Mouse (Mus musculus) ovary, postnatal 14 days (tissue): Measurements from ENCODE around the gene Evc.

ENCODE experiments used
- DNase-seq: peaks from one replicate; pipeline ENCODE4 v3.0.0; 2022; ENCODE audit warnings: low spot score

The Evc gene

DNA sequence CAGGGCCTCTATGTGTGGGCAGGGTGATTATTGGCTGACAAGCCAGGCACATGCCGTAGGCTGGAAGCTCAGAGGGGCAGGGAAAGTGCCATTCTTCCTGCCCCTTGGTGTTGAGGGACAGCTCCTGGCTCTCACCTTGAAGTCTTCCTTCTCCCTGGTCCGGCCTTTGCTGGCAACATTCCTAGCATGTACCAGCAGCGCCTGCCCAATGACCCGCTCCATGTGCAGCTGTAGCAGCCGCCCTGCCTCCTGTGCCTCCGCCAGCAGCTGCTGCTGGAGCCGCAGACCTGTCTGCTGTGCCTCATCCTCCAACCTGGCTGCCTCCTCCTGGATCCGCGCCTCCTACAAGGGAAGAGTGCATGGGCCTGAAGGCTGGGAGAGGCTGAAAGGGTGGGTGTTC, 26.7 kb downstream of the Evc start:
- no peak for DNase-seq

- DNase-seq, result peak; percentile 22
Measured at GRCm38 (mm10) chr5:37298370-37298769, 38.3 kb downstream of the Evc start.

- DNase-seq, result no peak
Measured at GRCm38 (mm10) chr5:37296717-37297116, 40.0 kb downstream of the Evc start.

DNA sequence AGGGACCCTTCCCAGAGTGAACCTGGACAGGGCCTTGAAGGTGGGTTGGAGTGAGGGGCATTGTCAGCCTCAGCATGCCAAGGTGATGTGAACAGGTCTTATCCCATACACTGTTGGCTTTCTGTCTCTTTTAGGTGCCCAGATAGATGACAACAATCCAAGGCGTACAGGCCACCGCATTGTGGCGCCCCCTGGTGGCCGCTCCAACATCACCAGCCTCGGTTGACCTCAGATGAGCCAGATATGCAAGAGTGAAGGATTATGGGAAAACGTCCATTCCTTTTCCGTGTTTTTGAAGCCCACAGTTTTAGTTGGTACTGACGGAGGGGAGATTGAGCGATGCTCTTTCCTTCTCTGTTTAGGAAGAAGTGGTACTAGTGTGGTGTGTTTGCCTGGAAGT, 45.7 kb downstream of the Evc start:
- no peak for DNase-seq

DNA sequence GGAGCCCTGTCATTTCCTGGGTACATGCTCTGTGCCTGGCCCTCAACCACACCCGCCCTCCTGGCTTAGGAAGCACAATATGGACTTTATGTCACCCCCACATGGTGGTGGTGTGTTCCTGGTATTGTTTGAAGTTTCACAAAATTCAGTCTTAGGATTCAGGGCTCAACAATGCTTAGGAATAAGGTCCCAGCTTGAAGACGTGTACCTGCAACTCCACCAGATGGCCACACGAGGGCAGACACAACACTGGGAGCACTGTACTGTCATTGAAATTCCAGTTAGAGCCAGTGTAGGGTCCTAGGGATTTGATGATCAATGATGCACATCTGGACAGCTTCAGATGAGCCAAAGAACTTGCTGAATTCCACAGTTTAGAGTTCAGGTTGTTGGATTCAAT, 47.5 kb downstream of the Evc start:
- no peak for DNase-seq

DNA sequence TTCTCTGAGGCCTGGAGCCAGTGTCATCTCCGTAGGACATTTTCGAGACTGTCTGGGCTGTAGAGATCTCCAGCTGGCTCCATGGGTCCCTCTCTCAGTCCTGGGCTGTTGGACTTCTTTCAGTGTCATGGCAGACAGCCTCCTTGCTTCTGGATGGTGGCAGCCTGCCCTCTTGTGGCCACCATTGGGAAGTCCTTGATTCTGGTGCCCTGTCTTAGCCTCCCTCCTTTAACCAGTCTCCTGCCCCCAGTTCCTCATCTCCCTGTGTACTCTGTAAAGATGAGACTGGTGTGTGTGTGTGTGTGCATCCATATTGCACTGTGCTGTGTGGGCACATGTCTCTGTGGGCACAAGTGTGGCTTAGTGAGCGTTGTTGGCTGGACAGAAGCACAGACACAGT, 48.3 kb downstream of the Evc start:
- DNase-seq, result no peak

DNA sequence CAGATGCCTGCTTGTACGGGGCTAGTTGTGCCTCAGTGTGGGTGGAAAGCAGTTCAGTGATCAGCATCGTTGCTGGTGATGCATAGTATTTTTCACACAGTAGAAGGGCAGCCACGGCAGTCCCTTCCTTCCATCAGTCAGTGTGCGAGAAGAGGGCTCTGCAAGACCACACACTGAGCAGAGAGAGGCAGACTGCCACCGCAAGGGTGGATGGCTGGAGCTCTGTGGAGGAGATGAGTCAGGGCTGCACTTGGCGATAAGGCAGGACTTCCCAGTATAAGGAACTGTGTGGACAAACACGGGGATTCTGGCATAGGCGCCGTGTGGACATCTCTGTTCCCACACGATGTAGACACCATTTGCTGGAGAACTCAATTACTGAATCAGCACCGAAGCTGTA, 55.7 kb downstream of the Evc start:
- DNase-seq, result no peak

DNA sequence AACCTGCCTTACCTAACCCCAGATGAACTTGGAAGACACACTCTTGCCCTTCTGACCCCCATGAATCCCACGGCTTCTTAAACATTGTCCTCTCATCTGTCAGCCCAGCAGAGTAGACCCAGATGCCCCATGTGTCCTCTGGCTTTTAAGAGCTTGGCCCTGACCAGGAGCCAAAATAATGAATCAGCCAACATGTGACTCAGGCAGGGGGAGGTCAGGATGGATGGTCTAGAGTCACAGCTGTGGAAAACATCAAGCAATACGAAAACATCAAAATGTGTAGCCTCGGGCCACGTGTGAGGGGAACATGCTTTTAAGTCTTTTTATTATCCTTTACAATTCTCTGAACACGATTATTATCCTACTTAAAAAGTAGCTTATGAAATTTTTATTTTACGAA, 72.9 kb downstream of the Evc start:
- no peak for DNase-seq

DNA sequence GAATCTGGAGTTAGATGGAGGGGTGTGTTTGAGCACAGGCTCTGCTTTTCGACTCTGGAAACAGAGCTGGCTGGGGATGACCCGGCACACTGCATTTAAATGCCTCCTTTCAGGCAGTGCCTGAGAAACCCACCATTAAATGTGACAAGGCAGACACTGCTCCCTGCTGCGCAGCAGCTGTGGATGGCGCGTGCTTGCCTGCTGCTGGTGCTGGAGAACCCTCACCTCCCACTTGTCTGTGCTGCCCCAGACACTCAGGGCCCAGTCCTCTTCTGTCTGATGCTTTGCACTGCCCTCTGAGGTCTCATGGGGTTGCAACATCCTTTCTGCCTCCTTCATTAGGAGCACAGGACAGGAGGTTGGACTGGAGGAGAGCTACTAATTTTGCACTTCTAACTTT, 75.0 kb downstream of the Evc start:
- DNase-seq, result no peak

- DNase-seq, result no peak
Measured at GRCm38 (mm10) chr5:37257243-37257642, 79.5 kb downstream of the Evc start.

DNA sequence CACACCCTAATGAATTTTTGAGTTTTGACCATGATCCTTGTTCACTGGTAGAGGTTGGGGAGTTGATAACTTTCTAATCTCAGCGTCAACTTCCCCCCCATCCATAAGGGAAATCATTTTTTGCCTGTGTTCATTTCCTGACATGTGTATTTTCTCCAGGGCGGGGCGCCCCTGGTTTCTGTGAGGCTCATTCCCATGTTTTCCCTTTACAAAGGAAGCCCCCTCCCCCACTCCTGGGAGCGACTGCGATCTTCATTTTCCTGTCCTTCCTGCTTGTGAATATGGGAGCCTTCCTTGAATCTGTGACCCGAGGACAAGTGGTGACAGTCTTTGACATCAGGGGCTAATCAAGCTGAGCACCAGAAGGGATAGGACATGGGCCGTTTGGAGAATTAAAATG, 79.9 kb downstream of the Evc start:
- no peak for DNase-seq

GRCm38 (mm10) chr5:37254523-37254922, 82.2 kb downstream of the Evc start:
- DNase-seq, result no peak

DNA sequence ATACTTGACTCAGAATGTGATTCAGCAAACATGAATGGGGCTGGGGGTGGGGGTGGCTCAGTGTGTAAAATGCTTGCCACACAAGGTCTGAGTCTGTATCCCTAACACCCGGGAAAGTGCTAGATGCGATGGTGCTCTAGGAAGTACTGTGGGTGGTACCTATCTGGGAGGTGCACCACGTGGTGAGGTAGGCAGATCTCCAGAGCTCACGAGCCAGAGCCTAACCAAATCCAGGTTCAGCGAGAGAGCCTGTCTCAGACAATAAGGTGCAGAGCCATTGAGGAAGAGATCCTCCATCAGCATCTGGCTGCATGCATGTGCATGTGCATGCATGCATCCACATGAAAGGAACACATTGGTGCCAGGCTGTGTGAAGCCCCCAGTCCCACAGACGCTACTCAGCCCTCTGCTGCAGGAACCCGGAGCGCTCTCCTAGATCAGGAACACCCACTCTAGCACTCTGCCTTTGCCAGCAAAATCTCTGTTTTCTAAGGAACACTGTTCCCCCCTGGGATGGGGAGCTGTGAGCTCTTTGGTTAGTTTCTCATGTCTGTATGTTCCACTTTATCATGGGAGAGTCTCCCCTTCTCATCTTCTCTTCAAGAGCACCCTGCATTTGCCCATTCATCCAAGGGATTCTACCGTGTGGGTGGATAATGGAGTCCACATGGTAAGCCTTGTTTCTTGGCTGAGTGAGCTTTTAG, 84.4 kb downstream of the Evc start:
- no peak for DNase-seq

- DNase-seq, result no peak
Measured at GRCm38 (mm10) chr5:37251596-37251995, 85.1 kb downstream of the Evc start.

DNA sequence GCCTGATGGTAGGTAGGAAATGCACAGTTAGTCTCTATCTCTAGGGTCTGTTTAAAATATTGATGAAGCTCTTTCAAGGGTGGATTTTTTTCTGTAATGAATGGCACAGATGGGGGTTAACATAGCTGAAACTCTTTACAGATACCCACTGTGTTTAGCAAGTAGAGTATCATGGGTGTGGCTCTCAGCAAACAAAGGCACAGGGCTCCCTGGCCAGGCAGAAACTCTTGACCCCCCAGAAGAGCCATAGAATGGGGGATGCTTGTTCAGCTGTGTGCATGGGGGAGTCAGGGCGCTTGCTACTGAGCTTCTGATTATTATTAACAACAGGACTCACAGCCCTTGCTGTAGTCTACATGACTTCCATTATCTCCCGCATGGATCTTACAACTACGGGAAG, 87.8 kb downstream of the Evc start:
- no peak for DNase-seq

GRCm38 (mm10) chr5:37247456-37247855, 89.2 kb downstream of the Evc start:
- DNase-seq, result no peak

- DNase-seq, result no peak
Measured at GRCm38 (mm10) chr5:37246138-37246910, 90.4 kb downstream of the Evc start.

DNA sequence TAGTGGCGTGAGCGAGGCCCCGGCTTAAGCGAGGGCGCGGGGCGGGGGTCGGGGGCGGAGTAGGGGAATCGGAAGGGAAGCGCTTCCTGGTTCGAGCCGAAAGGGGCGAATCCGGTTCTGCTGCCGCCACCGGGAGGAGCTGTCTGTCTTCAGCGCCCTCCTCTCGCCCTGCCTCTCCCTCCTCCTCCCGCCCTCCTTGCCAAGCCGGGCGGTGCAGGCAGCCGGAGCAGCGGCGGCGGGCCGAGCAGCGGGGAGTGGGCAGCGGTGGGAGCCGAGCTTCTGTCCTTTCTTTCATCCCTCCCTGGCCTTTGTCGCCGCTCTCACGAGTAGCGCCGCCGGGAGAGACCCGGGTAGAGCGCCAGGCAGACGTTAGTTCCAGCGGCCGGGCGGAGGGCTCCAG, 91.0 kb downstream of the Evc start:
- no peak for DNase-seq

- no peak for DNase-seq
Measured at GRCm38 (mm10) chr5:37244666-37245242, 91.9 kb downstream of the Evc start.

GRCm38 (mm10) chr5:37244161-37244560, 92.5 kb downstream of the Evc start:
- no peak for DNase-seq

DNA sequence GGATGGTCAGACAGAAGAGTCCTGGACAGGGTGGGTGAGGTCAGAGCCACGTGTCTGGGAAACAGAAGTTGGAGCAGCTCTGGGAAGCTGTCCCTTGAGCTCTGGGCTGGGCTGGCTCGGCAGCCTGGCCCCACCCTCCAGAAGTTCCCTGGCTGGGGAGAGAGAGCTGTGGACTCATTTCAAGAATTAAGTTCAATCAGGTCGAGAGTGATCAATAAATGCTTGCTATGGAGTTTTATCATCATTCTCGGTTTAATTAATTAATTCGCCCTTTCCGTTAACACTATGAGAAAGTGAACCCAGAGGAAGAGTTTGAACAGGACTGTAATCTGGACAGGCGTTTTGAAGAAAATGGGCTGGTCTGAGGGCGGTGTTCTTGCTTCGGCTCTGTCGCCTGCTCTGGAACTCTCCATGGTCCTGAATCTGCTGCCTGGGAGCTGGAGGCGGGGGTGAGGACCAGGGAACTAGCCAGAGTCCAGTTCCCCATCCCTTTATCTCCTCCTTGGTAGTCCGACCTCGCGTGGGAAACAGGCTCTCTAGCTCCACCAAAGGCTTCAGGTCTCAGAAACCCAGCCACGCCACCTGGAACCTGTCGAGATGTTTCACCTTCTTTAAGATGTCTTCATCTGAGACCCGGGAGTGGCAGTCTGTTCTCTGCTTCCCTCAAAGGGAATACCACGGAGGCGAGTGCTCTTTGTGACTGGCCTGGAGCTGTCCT, 93.4 kb downstream of the Evc start:
- DNase-seq, result peak; percentile 76

DNA sequence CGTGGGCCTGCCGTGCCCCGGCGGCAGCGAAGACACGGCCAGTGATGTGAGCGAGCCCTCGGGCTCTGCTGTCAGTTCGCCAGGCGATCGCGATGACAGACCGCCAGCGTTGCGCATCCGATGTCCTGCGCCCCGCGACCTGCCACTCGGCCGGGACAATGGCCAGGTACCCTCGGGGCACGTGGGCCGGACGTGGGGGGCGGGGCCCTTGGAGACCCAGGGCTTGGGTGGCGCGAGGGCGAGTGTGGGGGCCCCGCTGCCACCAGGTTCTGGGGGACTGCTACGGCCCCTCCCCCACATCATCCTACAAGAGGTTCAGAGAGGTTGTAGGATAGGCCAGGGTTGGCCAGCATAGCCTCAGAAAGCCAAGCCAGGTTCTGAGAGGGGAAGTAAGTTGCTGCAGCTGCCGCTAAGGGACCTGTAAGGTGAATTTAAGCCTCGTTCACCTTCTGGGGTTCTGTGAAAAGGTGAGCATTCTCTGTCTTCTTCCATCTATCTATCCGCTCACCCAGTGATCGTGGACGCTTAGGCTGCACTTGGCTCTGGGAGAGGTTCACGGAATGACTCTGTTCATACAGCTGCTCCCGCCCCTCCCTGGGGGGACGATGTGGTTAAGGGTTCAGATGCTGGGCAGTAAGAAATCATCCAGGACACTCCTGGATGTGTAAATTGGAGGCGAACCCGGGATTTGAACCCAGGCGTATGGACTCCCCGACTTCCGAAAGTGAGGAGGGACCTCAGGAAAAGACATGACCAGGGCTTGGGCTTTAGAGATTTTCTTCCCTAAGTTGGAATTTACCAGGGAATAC, 94.1 kb downstream of the Evc start:
- no peak for DNase-seq
